Mouse (Mus musculus) left cerebral cortex, postnatal 14 days (tissue): ENCODE measurements around the gene Snupn. TPM values are rescaled to one million over a fixed set of nuclear protein-coding genes. Genes with fewer than 3 reads are reported as not detected.
"Not testable (repeated sequence)": the region's sequence is repeated elsewhere in the genome, so short reads cannot be mapped to it uniquely, and the experiment has no call there.

Source experiments
- DNase-seq, 2 experiments: peaks; one replicate each; pipeline ENCODE4 v3.0.0; 2021 to 2022; ENCODE audit warnings: low spot score in 2 of 2, mixed read lengths in 1 of 2
- intact Hi-C: fragments of 180-260 bp; cut with DNase I; formaldehyde crosslinking; loops from one replicate; pipeline ENCODE4 v1.15.1; 2025
- total RNA-seq, 2 experiments: library from RNA; stranded (reverse); gene quantifications; 2 replicates each; pipeline ENCODE4 v1.2.3; 2021

The Snupn gene
- total RNA-seq, 2 experiments from 2014 or later, result 17.3 to 17.7 TPM

DNA sequence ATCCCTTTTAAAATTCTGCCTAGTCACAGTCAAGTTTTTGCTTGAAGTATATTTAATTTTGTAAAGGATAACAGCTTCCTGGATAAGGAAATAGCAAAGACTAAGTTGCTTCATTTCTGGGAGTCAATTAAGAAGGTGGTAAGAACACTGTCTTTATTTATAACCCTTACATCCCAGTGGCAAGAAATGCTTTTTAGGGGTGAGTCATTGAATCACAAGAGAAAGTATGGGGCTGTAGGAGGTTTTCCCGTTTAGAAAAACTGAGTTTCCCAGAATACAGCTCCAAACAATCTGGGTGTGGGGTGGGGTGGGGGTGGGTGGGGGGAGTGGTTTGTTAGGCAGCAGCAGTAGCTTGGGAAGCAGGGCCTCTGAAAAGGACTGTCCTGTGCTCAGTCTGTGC is 30.8 kb downstream of the Snupn start:
- no peak for DNase-seq
- intact Hi-C loops, result no loop called here

DNA sequence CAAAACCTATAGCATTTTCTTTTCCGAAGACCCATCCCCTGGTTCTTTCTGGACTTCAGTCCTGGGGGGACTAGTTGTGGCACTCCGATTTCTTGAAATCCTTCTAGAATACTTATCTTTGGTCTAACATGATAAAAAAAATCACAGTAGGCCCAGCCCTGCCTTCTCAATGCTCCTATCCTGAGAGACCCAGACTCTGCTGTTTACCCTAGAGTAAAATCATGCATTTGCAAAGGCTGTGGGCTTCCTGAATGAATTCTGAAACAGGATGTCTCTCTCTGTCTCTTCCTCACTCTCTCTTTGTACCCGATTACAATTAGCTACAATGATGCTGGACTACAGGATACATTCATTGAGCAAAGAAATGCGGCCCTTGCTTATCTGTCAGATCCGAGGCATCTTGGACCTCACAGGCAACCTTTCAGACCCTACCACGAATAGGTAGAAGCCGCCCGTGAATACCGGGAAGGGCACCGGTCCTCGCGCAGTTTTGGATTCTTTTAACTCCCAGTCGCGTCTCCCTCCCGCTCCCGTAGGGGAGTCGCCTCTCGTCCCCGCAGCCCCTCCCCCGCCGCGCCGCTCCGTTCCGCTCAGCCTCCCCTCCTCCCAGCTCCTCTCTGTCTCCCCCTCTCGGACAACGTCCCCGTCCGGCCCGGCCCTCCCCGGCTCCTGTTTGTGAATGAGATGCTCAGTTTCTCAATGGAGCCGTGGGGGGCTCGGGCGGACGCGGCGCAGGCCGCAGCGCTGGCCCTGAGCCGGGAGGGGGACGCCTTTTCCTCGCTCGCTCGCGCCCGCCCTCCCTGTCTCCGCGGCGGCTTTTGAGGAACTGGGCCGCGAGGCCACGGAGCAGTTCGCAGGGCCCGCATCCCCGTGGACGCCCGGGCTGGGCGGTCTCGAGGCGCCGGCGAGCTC is 43.9 kb downstream of the Snupn start, which contains the start of gene Ptpn9:
Gene Ptpn9 (plus strand): TSS at position 638 of the 912 bp plus-strand sequence.
- intact Hi-C loops, result loop anchor here (5.0 kb wide), 2 partner anchors 42 to 83 kb away; partner anchors contain the start of gene Snupn
- DNase-seq, result peak; percentile 82 to 87

DNA sequence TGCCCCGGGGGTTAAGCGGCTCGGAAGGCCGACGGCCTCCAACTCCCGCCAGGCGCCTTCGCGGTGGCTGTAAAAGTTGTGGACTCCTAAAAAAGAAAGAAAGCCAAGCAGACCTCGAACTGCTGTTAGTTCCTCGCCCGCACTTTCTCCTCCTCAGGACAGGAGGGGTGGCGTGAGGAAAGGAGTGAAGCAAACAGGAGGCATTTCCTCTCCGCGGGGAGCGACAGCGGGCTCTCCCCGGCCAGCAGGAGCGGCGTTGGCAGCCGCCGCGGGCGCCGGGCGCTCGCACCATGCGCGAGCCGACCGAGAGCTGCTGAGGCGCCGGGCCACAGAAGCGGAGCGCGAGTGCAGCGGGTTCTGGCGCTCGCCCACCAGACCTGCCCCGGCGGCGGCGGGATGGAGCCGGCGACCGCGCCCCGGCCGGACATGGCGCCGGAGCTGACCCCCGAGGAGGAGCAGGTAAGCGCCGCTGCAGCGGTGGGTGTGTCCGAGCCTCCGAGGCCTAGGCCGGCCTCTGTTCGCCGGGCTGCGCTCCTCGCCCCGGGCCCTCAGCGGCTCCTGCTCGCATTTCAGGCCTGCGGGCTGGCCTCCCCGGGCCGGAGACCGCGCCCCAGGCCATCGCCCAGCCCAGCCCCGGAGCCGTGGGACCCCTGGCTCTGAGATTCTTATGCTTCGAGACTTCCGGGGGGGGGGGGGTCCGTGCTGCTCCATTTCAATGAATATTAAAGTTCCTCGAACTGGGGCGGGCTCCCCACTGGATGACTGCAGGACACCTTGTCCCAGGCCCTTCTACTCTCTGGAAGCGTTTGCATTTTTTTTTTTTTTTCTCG is 44.7 kb downstream of the Snupn start:
- peak; percentile 17 to 39 for DNase-seq
- intact Hi-C loops, result loop anchor here (5.0 kb wide), 2 partner anchors 43 to 82 kb away; partner anchors contain the start of gene Snupn

DNA sequence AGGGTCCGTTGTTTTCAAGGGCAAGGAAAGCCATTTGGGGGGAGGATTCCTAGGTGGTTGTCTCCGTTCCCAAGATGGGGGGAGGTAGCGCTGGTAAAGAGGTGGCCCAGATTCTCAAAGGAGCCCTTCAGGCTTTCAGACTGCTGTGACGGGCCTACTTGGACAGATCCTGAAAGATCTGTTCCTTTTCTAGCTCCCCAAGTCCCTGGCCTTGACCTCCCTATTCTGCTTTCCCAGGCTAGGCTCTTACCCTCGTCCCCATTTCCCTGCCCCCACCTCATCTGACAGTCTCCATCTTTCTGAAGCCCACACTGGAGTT is 45.3 kb downstream of the Snupn start:
- no peak for DNase-seq
- intact Hi-C loops, result loop anchor here (5.0 kb wide), 2 partner anchors 44 to 81 kb away; partner anchors contain the start of gene Snupn

DNA sequence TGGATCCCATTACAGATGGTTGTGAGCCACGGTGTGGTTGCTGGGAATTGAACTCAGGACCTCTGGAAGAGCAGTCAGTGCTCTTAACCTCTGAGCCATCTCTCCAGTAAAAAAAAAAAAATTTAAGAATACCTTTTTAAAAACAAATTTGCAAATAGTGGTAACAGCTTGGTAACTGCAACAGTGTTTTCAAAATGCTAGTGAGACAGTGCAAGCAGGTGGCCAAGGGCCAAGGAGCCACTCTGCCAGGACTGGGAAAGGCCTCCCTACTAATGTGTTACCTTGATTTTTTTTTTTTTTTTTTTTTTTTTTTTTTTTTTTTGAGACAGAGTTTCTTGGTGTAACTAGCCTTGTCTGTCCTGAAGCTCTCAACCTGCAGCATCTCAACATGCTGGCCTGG is 46.5 kb downstream of the Snupn start:
- intact Hi-C loops, result loop anchor here (5.0 kb wide), 2 partner anchors 45 to 80 kb away; partner anchors contain the start of gene Snupn
- DNase-seq, result not testable (repeated sequence)

DNA sequence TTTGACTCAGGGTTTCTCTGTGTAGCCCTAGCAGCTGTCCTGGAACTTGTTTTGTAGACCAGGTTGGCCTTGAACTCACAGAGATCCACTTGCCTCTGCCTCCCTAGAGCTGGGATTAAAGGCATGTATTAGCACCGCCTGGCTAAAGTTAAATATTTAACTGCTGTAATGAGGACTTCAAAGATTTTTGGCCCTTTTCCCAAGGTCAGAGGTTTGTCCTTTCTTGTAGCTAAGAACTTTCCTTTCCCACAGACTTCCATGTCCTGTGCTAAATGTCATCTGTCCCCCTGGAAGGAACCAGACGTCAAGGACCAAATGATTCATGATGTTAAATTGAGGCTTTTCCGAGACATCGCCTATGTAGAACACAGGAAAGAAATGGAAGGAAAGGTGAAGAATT is 52.3 kb downstream of the Snupn start:
- no peak for DNase-seq
- intact Hi-C loops, result no loop called here

DNA sequence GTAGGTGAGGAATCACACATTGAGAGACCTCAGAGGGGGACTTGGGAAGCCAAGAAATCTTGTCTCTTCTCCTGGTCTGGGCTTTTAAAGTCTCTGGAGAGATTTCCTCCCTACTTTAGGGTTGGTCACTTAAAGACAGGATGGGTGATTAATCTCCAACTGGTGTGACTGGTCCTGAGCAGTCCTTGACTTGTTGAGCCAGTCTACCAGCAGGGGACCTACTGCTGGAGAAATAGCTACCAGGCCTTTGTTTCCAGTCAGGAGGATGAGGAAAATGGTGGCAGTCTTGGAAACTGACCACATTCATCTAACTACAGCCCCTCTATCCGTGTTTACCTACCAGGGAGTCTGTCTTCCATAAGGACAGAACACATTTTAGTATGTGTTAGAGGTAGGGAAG is 61.7 kb downstream of the Snupn start:
- intact Hi-C loops, result no loop called here
- DNase-seq, result no peak

DNA sequence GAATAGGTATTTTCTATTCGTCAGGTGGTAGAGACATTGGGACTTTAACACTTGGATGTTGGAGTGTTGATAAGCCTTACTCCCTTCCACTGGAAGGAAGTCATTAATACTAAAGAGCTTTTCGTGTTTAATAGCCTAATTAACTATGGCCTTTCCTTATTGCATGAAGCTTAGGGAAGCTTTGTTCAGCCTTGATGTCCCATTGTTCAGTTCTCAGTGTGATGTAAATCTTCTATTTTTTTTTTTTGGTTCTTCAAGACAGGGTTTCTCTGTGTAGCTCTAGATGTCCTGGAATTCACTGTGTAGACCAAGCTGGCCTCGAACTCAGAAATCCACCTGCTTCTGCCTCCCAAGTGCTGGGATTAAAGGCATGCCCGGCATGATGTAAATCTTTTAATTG is 62.2 kb downstream of the Snupn start:
- no peak for DNase-seq
- intact Hi-C loops, result no loop called here

DNA sequence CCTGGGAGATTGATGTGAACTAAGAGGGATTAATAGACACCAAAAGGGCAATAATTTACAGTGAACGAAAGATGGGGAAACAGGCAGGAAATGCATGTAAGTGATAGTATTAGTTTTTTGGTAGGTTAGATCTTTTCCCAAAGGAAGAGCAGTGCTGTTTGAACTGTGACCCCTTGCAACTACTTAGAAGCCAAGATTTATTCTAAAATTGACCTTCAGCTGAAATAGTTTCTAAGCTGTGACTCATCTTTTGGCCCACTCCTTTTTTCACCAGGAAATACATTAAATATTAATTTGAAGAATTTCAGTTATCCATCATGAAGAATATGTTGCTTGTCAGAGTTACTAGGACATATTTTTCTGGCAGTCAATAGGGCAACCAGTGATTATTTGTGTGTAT is 63.1 kb downstream of the Snupn start:
- intact Hi-C loops, result no loop called here
- no peak for DNase-seq

DNA sequence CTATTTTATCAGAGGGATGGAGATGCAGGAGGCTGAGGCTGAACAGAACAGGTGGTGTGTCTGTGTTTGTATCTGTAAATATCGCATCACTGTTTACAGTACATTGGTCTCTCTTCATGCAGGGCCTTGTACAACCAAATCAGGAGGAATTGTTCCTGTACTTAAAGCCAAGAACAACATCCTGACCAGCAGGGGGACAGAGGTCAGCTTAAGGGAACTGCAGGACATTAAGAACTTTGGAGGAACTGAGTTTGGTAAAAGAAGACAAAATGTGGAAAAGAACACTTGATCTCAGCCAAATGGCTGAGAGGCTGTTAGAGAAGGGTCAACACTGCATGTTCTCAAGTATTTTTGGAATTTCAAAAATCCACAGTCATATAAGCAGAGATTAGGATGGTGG is 64.1 kb downstream of the Snupn start:
- intact Hi-C loops, result no loop called here
- no peak for DNase-seq

DNA sequence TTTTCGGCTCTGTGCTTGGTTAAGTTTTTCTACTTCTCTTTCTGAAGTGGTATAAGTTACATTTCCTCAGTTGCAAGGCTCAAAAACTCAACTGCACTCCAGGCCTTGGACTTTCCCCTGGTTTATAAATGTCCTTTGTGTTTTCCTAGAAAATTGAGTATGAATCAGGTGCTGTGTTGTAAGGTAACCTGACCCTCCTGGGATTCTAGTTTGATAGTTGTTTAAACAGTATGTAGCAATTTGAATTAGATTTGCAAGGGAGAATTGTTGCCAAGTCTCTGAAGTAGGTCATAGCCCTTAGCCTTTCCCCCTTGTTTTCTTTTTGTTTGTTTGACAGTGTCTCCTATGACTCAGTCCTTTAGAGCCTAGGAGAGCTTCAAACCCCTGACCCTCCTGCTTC is 67.0 kb downstream of the Snupn start:
- no peak for DNase-seq
- intact Hi-C loops, result no loop called here

DNA sequence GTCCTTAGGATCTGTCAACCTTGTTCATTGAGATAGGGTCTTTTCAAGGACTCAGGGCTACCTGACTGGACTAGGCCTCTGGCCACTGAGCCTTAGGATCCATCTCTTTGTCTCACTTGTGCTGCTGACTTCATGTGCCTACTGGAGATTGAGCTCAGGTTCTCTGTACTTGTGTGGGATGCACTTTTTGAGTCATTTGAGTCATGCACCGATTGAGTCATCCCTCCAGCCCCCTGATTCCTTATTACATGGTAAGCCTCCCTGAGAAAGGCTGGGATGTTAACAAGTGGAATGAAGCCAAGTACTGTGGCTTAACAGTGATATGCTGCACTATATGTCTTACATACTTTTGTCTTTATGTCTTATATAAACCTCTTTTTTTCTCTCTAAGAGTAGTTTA is 81.1 kb downstream of the Snupn start:
- peak; percentile 15 to 55 for DNase-seq
- intact Hi-C loops, result no loop called here

Other genes with a start within 250 kb of the Snupn start
- 100 to 1,000 TPM; 490 to 503 TPM for gene Lingo1, start 154.4 kb upstream of the Snupn start, total RNA-seq
- gene Odf3l1, start 86.2 kb upstream of the Snupn start, total RNA-seq, result not detected
- 10 to 100 TPM; 21.4 to 25.0 TPM for gene Cspg4, start 85.8 kb upstream of the Snupn start, total RNA-seq
- 1 to 10 TPM; 4.6 to 5.2 TPM for gene Snx33, start 22.5 kb upstream of the Snupn start, total RNA-seq
- gene Imp3, start 13.4 kb upstream of the Snupn start, total RNA-seq, result 10 to 100 TPM; 50.6 to 51.1 TPM
- gene Ptpn9, start 44.0 kb downstream of the Snupn start, total RNA-seq, result 10 to 100 TPM; 25.8 to 27.7 TPM
- gene Sin3a, start 121.2 kb downstream of the Snupn start, total RNA-seq, result 10 to 100 TPM; 27.1 to 28.5 TPM
- 100 to 1,000 TPM; 112 to 126 TPM for gene Man2c1, start 179.8 kb downstream of the Snupn start, total RNA-seq
- 1 to 10 TPM; 9.4 to 9.8 TPM for gene Neil1, start 197.4 kb downstream of the Snupn start, total RNA-seq
- 10 to 100 TPM; 88.0 to 91.2 TPM for gene Commd4, start 207.5 kb downstream of the Snupn start, total RNA-seq